In genomic region chr2:59207240-59207639, GRCm38 (mm10) we compare ENCODE assay signal across 14 mouse cellular contexts. TPM values are rescaled to one million over a fixed set of nuclear protein-coding genes. Genes with fewer than 3 reads are reported as not detected.
DNase-seq lines count a peak whose midpoint lies in the region; ATAC-seq and TF ChIP-seq lines count a peak whose summit lies in the region.
"Had no signal": no experiment of that assay in that cellular context is flagged by ENCODE, and none has a peak within 500 bp of the region (broad histone marks: within the 10 kb centered on the region; RNA-seq: fewer than 3 reads in every experiment).

No protein-coding gene starts in this region.

- H3K27ac ChIP-seq in forebrain, postnatal 0 days (ENCODE audit: low read depth, low read length), result 0 out of 2 replicates have a peak overlapping the region, but pooled peaks have one; percentile 40
- H3K27ac ChIP-seq in forebrain, embryonic 15.5 days (replicated peaks), result no peak overlapping the region
- H3K27ac ChIP-seq in lung, postnatal 0 days (ENCODE audit: low read length), result no peak overlapping the region
- H3K27ac ChIP-seq in midbrain, embryonic 16.5 days (ENCODE audit: low read length), result no peak overlapping the region
- H3K27ac ChIP-seq: embryonic facial prominence, embryonic 15.5 days; hindbrain, embryonic 14.5 days; liver, embryonic 13.5 days had no signal

- no peak for TF ChIP-seq EP300 in lung, postnatal 0 days (IDR thresholded peaks at IDR 0.05)

- H3K4me3 ChIP-seq in forebrain, postnatal 0 days (ENCODE audit: low read depth, low read length), result no peak overlapping the region
- H3K4me3 ChIP-seq in forebrain, embryonic 15.5 days, result no peak overlapping the region
- H3K4me3 ChIP-seq in lung, postnatal 0 days (ENCODE audit: low read depth, low read length), result no peak overlapping the region
- H3K4me3 ChIP-seq in midbrain, embryonic 16.5 days (ENCODE audit: low read depth, low read length), result no peak overlapping the region
- H3K4me3 ChIP-seq: embryonic facial prominence, embryonic 15.5 days; liver, embryonic 13.5 days had no signal

- no peak for DNase-seq in forebrain, postnatal 0 days
- DNase-seq in lung, postnatal 0 days (ENCODE audit: low spot score), result no peak
- no peak for DNase-seq in lung, postnatal 25 days (ENCODE audit: low spot score)
- peak; percentile 26 to 27 for DNase-seq in heart, adult 9 months (ENCODE audit: low spot score in 2 of 2)
- DNase-seq in kidney, adult 11 months, result no peak
- no peak for DNase-seq in testis, postnatal 10 days (ENCODE audit: low spot score)
- DNase-seq: adrenal gland, postnatal 36 days; kidney, postnatal 14 days; liver, embryonic 13.5 days had no signal

- no peaks in the 10 kb centered on the region for H3K36me3 ChIP-seq in forebrain, postnatal 0 days (ENCODE audit: insufficient read depth)
- no peaks in the 10 kb centered on the region for H3K36me3 ChIP-seq in forebrain, embryonic 15.5 days
- H3K36me3 ChIP-seq in lung, postnatal 0 days (ENCODE audit: insufficient read depth, low read length), result no peaks in the 10 kb centered on the region
- H3K36me3 ChIP-seq in midbrain, embryonic 16.5 days (ENCODE audit: control insufficient read depth, insufficient read depth, low read length), result no peaks in the 10 kb centered on the region
- H3K36me3 ChIP-seq: embryonic facial prominence, embryonic 15.5 days; liver, embryonic 13.5 days had no signal

- 0 out of 2 replicates have a peak, but pooled peaks cover 4% of the 10 kb centered on the region for H3K4me1 ChIP-seq in forebrain, postnatal 0 days (ENCODE audit: insufficient read depth)
- peaks cover 9% of the 10 kb centered on the region; the same call in 1 of the 2 replicates for H3K4me1 ChIP-seq in forebrain, embryonic 15.5 days
- 0 out of 2 replicates have a peak, but pooled peaks cover 4% of the 10 kb centered on the region for H3K4me1 ChIP-seq in lung, postnatal 0 days (ENCODE audit: insufficient read depth, low read depth, low read length)
- peaks cover 10% of the 10 kb centered on the region for H3K4me1 ChIP-seq in midbrain, embryonic 16.5 days (ENCODE audit: control insufficient read depth, insufficient read depth, low read length)

- H3K9ac ChIP-seq in forebrain, postnatal 0 days, result no peak overlapping the region
- H3K9ac ChIP-seq in forebrain, embryonic 15.5 days (replicated peaks), result no peak overlapping the region
- H3K9ac ChIP-seq in lung, postnatal 0 days (replicated peaks; ENCODE audit: low read depth), result no peak overlapping the region
- no peak overlapping the region for H3K9ac ChIP-seq in midbrain, embryonic 16.5 days (ENCODE audit: low read depth, low read length)
- H3K9ac ChIP-seq: embryonic facial prominence, embryonic 15.5 days; hindbrain, embryonic 14.5 days; liver, embryonic 13.5 days had no signal

- H3K27me3 ChIP-seq in forebrain, postnatal 0 days (ENCODE audit: insufficient read depth, low read length), result no peaks in the 10 kb centered on the region
- no peaks in the 10 kb centered on the region for H3K27me3 ChIP-seq in forebrain, embryonic 15.5 days
- no peaks in the 10 kb centered on the region for H3K27me3 ChIP-seq in lung, postnatal 0 days (replicated peaks; ENCODE audit: insufficient read depth, low read length)
- H3K27me3 ChIP-seq in midbrain, embryonic 16.5 days (ENCODE audit: control insufficient read depth, insufficient read depth, low read depth, low read length), result no peaks in the 10 kb centered on the region
- H3K27me3 ChIP-seq: embryonic facial prominence, embryonic 15.5 days; liver, embryonic 13.5 days; Patski had no signal

- TF ChIP-seq CTCF in forebrain, postnatal 0 days (IDR thresholded peaks at IDR 0.05; ENCODE audit: low read depth), result no peak
- no peak for TF ChIP-seq CTCF in lung, postnatal 0 days (IDR thresholded peaks at IDR 0.05)

- H3K9me3 ChIP-seq in forebrain, postnatal 0 days (ENCODE audit: low read length), result no peaks in the 10 kb centered on the region
- no peaks in the 10 kb centered on the region for H3K9me3 ChIP-seq in forebrain, embryonic 15.5 days
- H3K9me3 ChIP-seq in lung, postnatal 0 days (ENCODE audit: low read length), result no peaks in the 10 kb centered on the region
- H3K9me3 ChIP-seq in midbrain, embryonic 16.5 days (replicated peaks; ENCODE audit: control insufficient read depth, low read length, poor library complexity, severe bottlenecking), result no peaks in the 10 kb centered on the region
- H3K9me3 ChIP-seq: embryonic facial prominence, embryonic 15.5 days; liver, embryonic 13.5 days had no signal

- WGBS in forebrain, postnatal 0 days, result 37% methylated on average over 4 of the region's 4 CpGs
- WGBS in forebrain, embryonic 15.5 days, result 58% methylated on average over 4 of the region's 4 CpGs
- 12% methylated on average over 4 of the region's 4 CpGs for WGBS in lung, postnatal 0 days
- WGBS in midbrain, embryonic 16.5 days, result 52% methylated on average over 4 of the region's 4 CpGs

- ATAC-seq in forebrain, postnatal 0 days, result no peak
- ATAC-seq in forebrain, embryonic 15.5 days (replicated peaks), result no peak
- peak; percentile 30; the same call in 1 of the 2 replicates for ATAC-seq in lung, postnatal 0 days
- peak; percentile 36; the same call in 1 of the 2 replicates for ATAC-seq in midbrain, embryonic 16.5 days
- ATAC-seq: Patski had no signal

- no peak overlapping the region for H3K4me2 ChIP-seq in forebrain, postnatal 0 days (ENCODE audit: low read depth)
- no peak overlapping the region for H3K4me2 ChIP-seq in forebrain, embryonic 15.5 days (replicated peaks)
- no peak overlapping the region for H3K4me2 ChIP-seq in lung, postnatal 0 days (replicated peaks; ENCODE audit: low read depth, low read length)
- H3K4me2 ChIP-seq in midbrain, embryonic 16.5 days (ENCODE audit: low read length), result no peak overlapping the region
- H3K4me2 ChIP-seq: embryonic facial prominence, embryonic 15.5 days; hindbrain, embryonic 14.5 days; liver, embryonic 13.5 days had no signal

RNA-seq across cellular contexts. Expression of gene Pkp4, which starts 46.6 kb away (rescaled TPM):
- 83.9 and 97.6 TPM in 2 replicates for total RNA-seq in forebrain, postnatal 0 days (2014; rRNA removed)
- polyA plus RNA-seq in forebrain, postnatal 0 days (2015; fragmentation: Nextera tagmentation; extraction: Ambion mirVana), result 19.1 and 20.1 TPM in 2 replicates
- 23.1 and 23.9 TPM in 2 replicates for polyA plus RNA-seq in forebrain, embryonic 15.5 days (2015; fragmentation: Nextera tagmentation; extraction: Ambion mirVana)
- polyA plus RNA-seq in lung, postnatal 0 days (2015; fragmentation: Nextera tagmentation; extraction: Ambion mirVana), result 14.8 and 18.0 TPM in 2 replicates
- 27.1 and 29.9 TPM in 2 replicates for polyA plus RNA-seq in midbrain, embryonic 16.5 days (2015; fragmentation: Nextera tagmentation; extraction: Ambion mirVana)

RNA-seq across cellular contexts. Expression of gene Ccdc148, which starts 46.8 kb away (rescaled TPM):
- total RNA-seq in forebrain, postnatal 0 days (2014; rRNA removed), result 5.3 and 5.8 TPM in 2 replicates
- polyA plus RNA-seq in forebrain, postnatal 0 days (2015; fragmentation: Nextera tagmentation; extraction: Ambion mirVana), result 3.5 and 6.9 TPM in 2 replicates
- polyA plus RNA-seq in forebrain, embryonic 15.5 days (2015; fragmentation: Nextera tagmentation; extraction: Ambion mirVana), result 4.1 and 4.8 TPM in 2 replicates
- 0.68 and 1.6 TPM in 2 replicates for polyA plus RNA-seq in lung, postnatal 0 days (2015; fragmentation: Nextera tagmentation; extraction: Ambion mirVana)
- 8.0 and 9.4 TPM in 2 replicates for polyA plus RNA-seq in midbrain, embryonic 16.5 days (2015; fragmentation: Nextera tagmentation; extraction: Ambion mirVana)

Comparison
In these comparisons a context has a peak if more than half of its experiments do, and no peak if none do; other contexts are left out.
1. ATAC-seq: peak in lung, postnatal 0 days (single experiment) and midbrain, embryonic 16.5 days (single experiment); none in forebrain, postnatal 0 days (single experiment) and forebrain, embryonic 15.5 days (single experiment).
2. DNase-seq: peak in heart, adult 9 months (2 of 2); none in forebrain, postnatal 0 days (single experiment), lung, postnatal 0 days (single experiment), lung, postnatal 25 days (single experiment), kidney, adult 11 months (single experiment) and testis, postnatal 10 days (single experiment).